Mouse (Mus musculus) midbrain, embryonic 16.5 days (tissue): Measurements from ENCODE around the gene Kif26b. TPM values are rescaled to one million over a fixed set of nuclear protein-coding genes. Genes with fewer than 3 reads are reported as not detected.

Source experiments
- ATAC-seq: fragments of 200-750 bp; cut with Nextera tagmentation; 2 replicates; pipeline ENCODE4 v1.8.0; 2017; ENCODE audit warnings: moderate TSS enrichment
- H3K27ac ChIP-seq: fragments of 300-500 bp; sonication (generic); 2 replicates; pipeline ENCODE4 v1.5.1; 2014; ENCODE audit warnings: mild to moderate bottlenecking, low read length, mixed read lengths
- H3K27me3 ChIP-seq: fragments of 300-500 bp; sonication (generic); 2 replicates; pipeline ENCODE4 v1.6.1; 2014; ENCODE audit warnings: low read depth, low read length, mixed read lengths; ENCODE audit not compliant: control insufficient read depth, insufficient read depth
- H3K36me3 ChIP-seq: fragments of 300-500 bp; sonication (generic); 2 replicates; pipeline ENCODE4 v1.6.1; 2014; ENCODE audit warnings: mild to moderate bottlenecking, low read length, moderate library complexity, mixed read lengths; ENCODE audit not compliant: control insufficient read depth, insufficient read depth
- H3K4me1 ChIP-seq: fragments of 300-500 bp; sonication (generic); 2 replicates; pipeline ENCODE4 v1.6.1; 2014; ENCODE audit warnings: mild to moderate bottlenecking, low read length, mixed read lengths; ENCODE audit not compliant: control insufficient read depth, insufficient read depth
- H3K4me2 ChIP-seq: fragments of 300-500 bp; sonication (generic); 2 replicates; pipeline ENCODE4 v1.6.1; 2014; ENCODE audit warnings: mild to moderate bottlenecking, low read length, mixed read lengths
- H3K4me3 ChIP-seq: fragments of 300-500 bp; sonication (generic); 2 replicates; pipeline ENCODE4 v1.5.1; 2014; ENCODE audit warnings: low read depth, mild to moderate bottlenecking, low read length, moderate library complexity, mixed read lengths
- H3K9ac ChIP-seq: fragments of 300-500 bp; sonication (generic); 2 replicates; pipeline ENCODE4 v1.6.1; 2014; ENCODE audit warnings: low read depth, low read length, mixed read lengths
- H3K9me3 ChIP-seq: fragments of 300-500 bp; sonication (generic); replicated peaks from 2 replicates; pipeline ENCODE4 v1.6.1; 2014; ENCODE audit warnings: mild to moderate bottlenecking, low read length, mixed read lengths; ENCODE audit not compliant: control insufficient read depth, poor library complexity, severe bottlenecking
- WGBS: fragments of 180-500 bp; shearing (Covaris S2); extraction: QIAGEN DNeasy Blood & Tissue Kit; methylation state at CpG from one replicate; pipeline ENCODE4 v1.1.7; 2014; 5-methylcytosine and 5-hydroxymethylcytosine counted together
- polyA plus RNA-seq: library from polyadenylated mRNA; unstranded; fragments of >200 nt; fragmentation: Nextera tagmentation; extraction: Ambion mirVana; gene quantifications from 2 replicates; pipeline ENCODE4 v1.2.1, GENCODE M21; 2015

Kif26b gene
- polyA plus RNA-seq, 1 experiment from 2014 or later = 8.1 TPM

GRCm38 (mm10) chr1:178730271-178730670 lies 201.3 kb downstream of the Kif26b start:
- H3K36me3 ChIP-seq = no peaks in the 10 kb centered on the region
- H3K4me1 ChIP-seq = no peaks in the 10 kb centered on the region
- no peak overlapping the region for H3K4me3 ChIP-seq
- no peaks in the 10 kb centered on the region for H3K27me3 ChIP-seq
- H3K9ac ChIP-seq = no peak overlapping the region
- no peak overlapping the region for H3K4me2 ChIP-seq
- H3K9me3 ChIP-seq = no peaks in the 10 kb centered on the region
- H3K27ac ChIP-seq = no peak overlapping the region
- WGBS = 90% methylated on average over 3 of the region's 3 CpGs
- ATAC-seq = no peak

DNA sequence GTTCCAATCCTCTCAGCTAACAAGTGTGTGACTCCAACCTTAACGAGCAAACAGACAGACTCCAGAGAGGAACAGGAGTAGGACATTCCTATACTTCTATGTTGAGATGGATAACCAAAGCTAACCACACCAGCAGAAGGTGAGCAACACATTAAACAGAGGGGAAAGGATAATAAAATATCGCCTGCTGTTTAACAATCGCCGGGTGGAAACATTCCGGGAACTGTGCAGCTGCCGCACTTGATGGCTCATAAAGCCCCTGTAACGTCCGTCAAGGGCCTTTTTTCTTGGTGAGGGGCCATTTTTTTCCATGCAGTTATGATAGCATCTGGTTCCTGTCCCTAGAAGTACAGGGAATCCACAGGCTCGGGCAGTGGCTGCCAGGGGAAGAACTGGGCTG lies 204.1 kb downstream of the Kif26b start:
- ATAC-seq = no peak
- no peak overlapping the region for H3K9ac ChIP-seq
- no peaks in the 10 kb centered on the region for H3K36me3 ChIP-seq
- no peak overlapping the region for H3K27ac ChIP-seq
- H3K4me1 ChIP-seq = no peaks in the 10 kb centered on the region
- H3K27me3 ChIP-seq = no peaks in the 10 kb centered on the region
- H3K4me3 ChIP-seq = no peak overlapping the region
- WGBS = 73% methylated on average over 9 of the region's 9 CpGs
- H3K9me3 ChIP-seq = no peaks in the 10 kb centered on the region
- no peak overlapping the region for H3K4me2 ChIP-seq

- Histone ChIP-seq H3K4me1 (no peaks in the 10 kb centered on the region), H3K27ac (no peak overlapping the region), H3K27me3 (no peaks in the 10 kb centered on the region; the same call in 1 of the 2 replicates), H3K4me2 (no peak overlapping the region), H3K9ac (no peak overlapping the region), H3K9me3 (no peaks in the 10 kb centered on the region), H3K36me3 (no peaks in the 10 kb centered on the region), H3K4me3 (no peak overlapping the region)
- no peak for ATAC-seq
- 77% methylated on average over 4 of the region's 4 CpGs for WGBS
These were observed 205.7 kb downstream of the Kif26b start for GRCm38 (mm10) chr1:178734576-178734975.

GRCm38 (mm10) chr1:178736931-178737330 lies 208.0 kb downstream of the Kif26b start:
- ATAC-seq = no peak
- Histone ChIP-seq H3K4me2 (no peak overlapping the region), H3K9ac (no peak overlapping the region), H3K4me1 (no peaks in the 10 kb centered on the region), H3K9me3 (no peaks in the 10 kb centered on the region), H3K27ac (no peak overlapping the region), H3K36me3 (no peaks in the 10 kb centered on the region), H3K4me3 (no peak overlapping the region), H3K27me3 (no peaks in the 10 kb centered on the region; the same call in 1 of the 2 replicates)
- 90% methylated on average over 2 of the region's 2 CpGs for WGBS

DNA sequence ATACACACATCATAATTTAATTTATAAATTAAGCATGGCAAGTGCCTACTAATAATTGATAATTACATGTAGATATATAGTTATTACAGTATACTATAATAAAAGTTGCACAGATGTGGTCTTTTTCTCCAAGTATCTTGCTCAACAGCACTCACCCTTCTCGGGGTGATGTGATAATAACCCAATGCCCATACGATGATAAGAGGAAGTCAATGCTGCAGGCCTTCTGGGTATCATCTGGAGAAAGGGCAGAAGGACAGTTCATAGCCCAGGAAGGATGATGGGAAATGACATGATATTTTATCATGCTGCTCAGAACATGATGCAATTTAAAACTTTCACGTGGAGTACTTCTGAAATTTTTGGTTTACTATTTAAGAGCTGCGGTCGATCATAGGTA lies 214.9 kb downstream of the Kif26b start:
- WGBS = 85% methylated on average over 5 of the region's 5 CpGs
- Histone ChIP-seq H3K9ac (no peak overlapping the region), H3K4me2 (no peak overlapping the region), H3K4me3 (no peak overlapping the region), H3K4me1 (peaks cover 6% of the 10 kb centered on the region; the same call in 1 of the 2 replicates), H3K36me3 (no peaks in the 10 kb centered on the region), H3K9me3 (no peaks in the 10 kb centered on the region), H3K27ac (no peak overlapping the region), H3K27me3 (no peaks in the 10 kb centered on the region)
- no peak for ATAC-seq

DNA sequence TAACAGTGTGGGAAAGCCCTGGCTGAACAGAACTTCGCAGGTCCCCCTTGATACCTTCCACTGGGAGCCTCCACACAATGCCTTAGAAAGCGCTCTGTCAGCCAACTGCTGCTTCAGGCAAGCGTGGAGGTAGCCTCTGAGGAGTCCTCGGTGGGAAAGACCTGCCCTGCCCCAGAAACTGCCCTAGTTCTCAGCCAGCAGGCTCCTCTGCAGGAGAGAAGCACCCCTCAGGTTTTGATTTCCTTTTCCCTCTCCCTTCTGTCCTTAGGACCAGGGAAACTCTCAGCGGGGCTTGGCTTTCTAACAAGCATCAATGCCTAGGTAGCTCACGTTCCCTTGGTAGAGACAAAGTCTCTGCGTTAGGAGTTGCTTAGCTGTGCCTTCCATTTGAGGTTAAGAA lies 215.6 kb downstream of the Kif26b start:
- H3K27ac ChIP-seq = no peak overlapping the region
- no peaks in the 10 kb centered on the region for H3K9me3 ChIP-seq
- no peak overlapping the region for H3K4me2 ChIP-seq
- H3K27me3 ChIP-seq = no peaks in the 10 kb centered on the region
- H3K9ac ChIP-seq = no peak overlapping the region
- peaks cover 6% of the 10 kb centered on the region; the same call in 1 of the 2 replicates for H3K4me1 ChIP-seq
- WGBS = 56% methylated on average over 7 of the region's 7 CpGs
- no peaks in the 10 kb centered on the region for H3K36me3 ChIP-seq
- no peak overlapping the region for H3K4me3 ChIP-seq
- ATAC-seq = no peak

- H3K9ac ChIP-seq = no peak overlapping the region
- peak; percentile 32; the same call in 1 of the 2 replicates for ATAC-seq
- no peaks in the 10 kb centered on the region for H3K9me3 ChIP-seq
- H3K4me2 ChIP-seq = no peak overlapping the region
- no peak overlapping the region for H3K4me3 ChIP-seq
- H3K4me1 ChIP-seq = peaks cover 6% of the 10 kb centered on the region; the same call in 1 of the 2 replicates
- no peaks in the 10 kb centered on the region for H3K27me3 ChIP-seq
- H3K36me3 ChIP-seq = no peaks in the 10 kb centered on the region
- 60% methylated on average over 6 of the region's 6 CpGs for WGBS
- H3K27ac ChIP-seq = no peak overlapping the region
These were observed 216.0 kb downstream of the Kif26b start for GRCm38 (mm10) chr1:178744961-178745360.

DNA sequence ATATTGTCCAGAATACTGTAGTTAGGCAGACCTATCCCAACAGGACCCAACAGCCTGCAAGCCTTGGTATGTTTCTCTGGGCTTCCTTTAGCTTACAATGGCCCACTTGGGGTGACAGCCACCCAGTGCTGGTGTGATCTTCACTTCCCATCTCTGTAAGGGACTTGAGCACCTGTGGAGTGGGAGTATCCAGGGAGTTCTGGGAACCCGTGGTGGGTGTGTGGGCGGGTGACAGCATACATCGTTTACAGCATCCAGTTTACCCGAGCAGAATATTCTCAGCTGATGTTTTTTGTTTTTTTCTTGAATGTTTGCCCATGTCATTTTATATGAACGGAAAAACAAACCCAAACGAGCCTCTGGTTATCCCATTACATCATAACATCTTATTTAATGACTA lies 216.5 kb downstream of the Kif26b start:
- WGBS = 79% methylated on average over 6 of the region's 6 CpGs
- no peaks in the 10 kb centered on the region for H3K27me3 ChIP-seq
- ATAC-seq = no peak
- no peaks in the 10 kb centered on the region for H3K9me3 ChIP-seq
- no peak overlapping the region for H3K4me2 ChIP-seq
- no peak overlapping the region for H3K4me3 ChIP-seq
- H3K27ac ChIP-seq = no peak overlapping the region
- no peak overlapping the region for H3K9ac ChIP-seq
- H3K4me1 ChIP-seq = peaks cover 6% of the 10 kb centered on the region; the same call in 1 of the 2 replicates
- no peaks in the 10 kb centered on the region for H3K36me3 ChIP-seq

- WGBS = 71% methylated on average over 13 of the region's 13 CpGs
- H3K9ac ChIP-seq = no peak overlapping the region
- H3K27ac ChIP-seq = peak overlapping the region; percentile 29; the same call in 1 of the 2 replicates
These were observed 218.6 kb downstream of the Kif26b start for GRCm38 (mm10) chr1:178747279-178748221.

More at GRCm38 (mm10) chr1:178747279-178748221, 218.6 kb downstream of the Kif26b start:
- Histone ChIP-seq H3K4me3 (no peak overlapping the region), H3K27me3 (no peaks in the 10 kb centered on the region), H3K4me1 (peaks cover 6% of the 10 kb centered on the region; the same call in 1 of the 2 replicates), H3K9me3 (no peaks in the 10 kb centered on the region), H3K4me2 (no peak overlapping the region), H3K36me3 (no peaks in the 10 kb centered on the region)
- ATAC-seq = no peak
